Mouse (Mus musculus) R1 (cell line): Measurements from ENCODE around the gene Tctex1d4.

Source experiments
- DNase-seq: peaks from one replicate; pipeline ENCODE4 v3.0.0-alpha.2; 2018; ENCODE audit warnings: low read depth, low spot score

Tctex1d4 gene

DNA sequence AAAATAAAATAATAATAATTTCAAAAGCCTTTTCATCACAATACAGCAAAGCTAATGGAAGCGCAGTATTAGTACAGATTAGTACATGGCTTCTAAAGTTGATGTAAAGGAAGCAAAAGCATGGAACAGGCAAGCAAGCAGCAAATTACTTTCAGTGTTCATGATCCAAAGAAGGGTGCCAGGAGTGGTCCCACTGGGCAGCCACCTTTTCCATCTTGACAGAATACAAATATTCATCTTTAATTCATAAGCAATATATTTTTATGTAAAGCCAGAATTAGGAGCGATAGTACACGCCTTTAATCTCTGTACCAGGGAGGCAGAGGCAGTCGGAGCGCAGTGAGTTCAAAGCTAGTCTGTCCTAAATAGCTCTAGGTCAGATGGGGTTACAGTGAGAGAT lies 7.0 kb upstream of the Tctex1d4 start:
- no peak for DNase-seq

DNA sequence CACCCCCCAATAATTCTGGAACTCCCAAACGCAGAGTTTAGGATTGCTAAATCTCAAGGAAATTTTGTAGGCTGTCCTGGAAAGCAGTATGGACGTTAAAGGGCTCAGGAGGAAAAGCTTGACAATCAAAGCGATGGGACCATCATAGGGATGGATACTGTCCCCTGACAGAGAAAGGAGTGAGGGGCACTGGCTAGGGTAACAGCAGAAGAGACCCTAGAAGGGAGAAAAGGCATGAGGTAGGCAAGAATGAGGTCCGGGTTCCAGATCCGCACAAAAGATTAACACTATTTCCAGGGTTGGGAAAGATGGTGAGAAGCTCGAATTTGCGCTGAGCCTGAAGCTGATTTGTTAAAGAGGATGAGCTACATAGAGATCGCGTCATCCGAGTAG lies 6.5 kb upstream of the Tctex1d4 start:
- DNase-seq: no peak

DNA sequence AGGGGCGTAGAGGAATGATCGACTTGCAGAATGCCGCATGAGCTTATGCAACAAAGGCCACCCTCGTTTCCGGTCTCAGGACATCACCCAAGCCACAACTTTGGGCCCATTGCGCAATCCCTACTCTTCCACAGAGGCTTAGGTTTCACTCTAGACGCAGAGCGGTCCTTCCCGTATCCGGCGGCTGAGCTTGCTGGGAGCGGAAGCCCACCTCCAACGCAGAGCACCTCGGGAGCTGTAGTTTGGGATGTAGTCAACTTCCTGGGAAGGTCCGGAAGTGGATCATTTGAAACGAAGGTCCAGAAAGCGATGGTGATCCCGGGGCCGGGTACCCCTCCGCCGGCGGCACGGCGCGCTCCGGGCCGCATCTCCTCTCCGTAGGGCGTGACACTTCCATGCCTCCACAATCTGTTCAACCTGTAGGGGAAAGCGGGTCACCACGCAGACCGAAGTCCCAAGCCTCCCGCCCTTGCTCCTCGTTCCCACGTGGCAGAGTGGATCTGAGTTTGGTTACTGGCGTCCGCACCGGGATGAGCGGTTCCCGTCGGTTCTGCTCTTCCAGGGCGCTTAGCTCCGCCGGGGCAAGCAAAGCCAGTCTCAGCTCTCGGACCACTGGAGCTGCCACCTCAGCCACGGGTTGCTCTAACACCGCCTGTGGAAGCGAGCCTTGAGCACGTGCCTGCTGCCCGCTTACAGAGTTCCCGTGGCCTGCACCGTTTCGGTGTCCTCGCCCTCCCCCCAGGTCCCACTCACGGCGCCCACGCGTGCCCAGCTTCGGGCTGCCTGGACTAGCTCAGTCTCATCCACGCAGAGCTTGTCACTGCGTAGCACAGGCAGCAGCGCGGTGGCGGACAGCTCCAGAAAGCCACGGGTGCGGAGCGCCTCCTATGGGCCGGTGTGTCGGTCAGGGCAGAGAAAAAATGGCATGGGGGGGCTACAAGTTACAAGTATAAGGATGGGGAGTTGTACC lies 5.9 kb upstream of the Tctex1d4 start:
- DNase-seq: peak; percentile 99

- DNase-seq: no peak
These were observed 4.4 kb upstream of the Tctex1d4 start for GRCm38 (mm10) chr4:117122209-117122608.

DNA sequence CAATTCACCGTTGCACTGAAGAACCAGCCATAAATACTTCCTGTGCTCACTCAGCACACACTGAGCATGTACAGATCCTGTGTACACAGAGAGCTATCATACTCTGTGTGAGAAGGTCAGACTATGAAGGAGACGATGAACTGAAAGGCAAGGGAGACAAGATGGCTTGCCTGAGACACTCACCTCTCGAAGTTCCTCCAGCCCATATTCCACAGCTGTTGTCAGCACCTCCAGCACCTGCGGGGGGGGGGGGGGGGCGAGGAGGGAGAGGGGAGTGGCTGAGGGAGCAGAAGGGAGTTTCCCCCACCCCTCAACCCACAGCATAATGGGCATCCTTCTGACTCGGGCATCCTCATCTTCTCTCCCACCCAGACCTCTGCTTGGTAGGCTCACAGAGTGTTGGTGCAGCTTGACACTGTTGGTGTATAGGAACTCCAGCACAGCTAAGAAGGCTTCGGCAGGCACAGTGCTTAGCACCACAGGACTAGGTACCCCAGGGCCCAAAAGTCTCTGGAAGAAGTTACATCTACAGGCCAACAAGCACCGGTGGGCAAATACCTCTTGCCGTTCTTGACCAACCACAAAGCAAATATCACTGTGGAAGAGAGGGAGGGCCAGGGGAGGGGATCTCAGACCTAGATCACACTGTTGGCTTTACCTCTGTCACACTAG lies 2.9 kb upstream of the Tctex1d4 start:
- no peak for DNase-seq

- DNase-seq: no peak
These were observed 2.4 kb upstream of the Tctex1d4 start for GRCm38 (mm10) chr4:117124218-117124517.

- DNase-seq: peak; percentile 77
These were observed 1.9 kb upstream of the Tctex1d4 start for GRCm38 (mm10) chr4:117124518-117125347.

GRCm38 (mm10) chr4:117125348-117125909 lies 1.2 kb upstream of the Tctex1d4 start, which contains the start of gene Btbd19:
Gene Btbd19, minus strand, starts transcription at chr4:117125725.
- DNase-seq: peak; percentile 93

DNA sequence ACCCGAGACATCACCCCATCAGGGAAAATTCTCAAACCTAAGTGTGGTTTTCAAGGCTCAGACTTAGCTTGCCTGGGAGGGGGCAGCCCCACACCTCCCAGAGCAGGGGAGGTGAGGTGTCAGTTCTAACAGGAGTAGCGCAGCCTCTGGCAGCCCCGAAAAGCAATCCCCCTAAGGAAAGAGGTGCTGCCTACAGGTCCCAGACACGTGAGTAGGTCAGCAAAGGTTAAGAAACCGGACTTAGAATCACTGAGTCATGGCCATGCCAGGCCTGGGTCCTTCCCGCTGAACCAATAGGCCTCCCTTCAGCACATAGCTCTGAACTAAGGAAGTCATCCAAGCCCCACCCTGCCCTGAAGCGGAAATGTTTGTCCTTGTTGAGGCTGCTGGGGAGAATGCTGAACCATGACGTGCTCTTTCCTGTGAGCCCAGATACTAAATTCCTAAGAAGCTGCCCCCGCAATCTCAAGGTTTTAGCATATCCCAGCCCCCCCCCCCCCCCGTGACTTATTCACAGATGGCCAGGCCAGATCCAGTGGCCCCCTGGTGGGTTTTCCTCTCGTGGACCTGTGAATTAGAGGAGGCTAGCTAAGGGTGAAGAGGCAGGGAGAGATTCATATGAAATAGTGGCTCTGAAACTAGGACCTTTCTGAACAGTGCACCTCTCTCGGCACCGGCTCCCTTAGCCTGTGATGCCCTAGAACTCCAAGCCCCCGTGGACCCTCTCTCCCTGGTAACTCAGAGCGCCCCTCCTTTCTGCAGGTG lies 502 bp upstream of the Tctex1d4 start:
- DNase-seq: peak; percentile 98

DNA sequence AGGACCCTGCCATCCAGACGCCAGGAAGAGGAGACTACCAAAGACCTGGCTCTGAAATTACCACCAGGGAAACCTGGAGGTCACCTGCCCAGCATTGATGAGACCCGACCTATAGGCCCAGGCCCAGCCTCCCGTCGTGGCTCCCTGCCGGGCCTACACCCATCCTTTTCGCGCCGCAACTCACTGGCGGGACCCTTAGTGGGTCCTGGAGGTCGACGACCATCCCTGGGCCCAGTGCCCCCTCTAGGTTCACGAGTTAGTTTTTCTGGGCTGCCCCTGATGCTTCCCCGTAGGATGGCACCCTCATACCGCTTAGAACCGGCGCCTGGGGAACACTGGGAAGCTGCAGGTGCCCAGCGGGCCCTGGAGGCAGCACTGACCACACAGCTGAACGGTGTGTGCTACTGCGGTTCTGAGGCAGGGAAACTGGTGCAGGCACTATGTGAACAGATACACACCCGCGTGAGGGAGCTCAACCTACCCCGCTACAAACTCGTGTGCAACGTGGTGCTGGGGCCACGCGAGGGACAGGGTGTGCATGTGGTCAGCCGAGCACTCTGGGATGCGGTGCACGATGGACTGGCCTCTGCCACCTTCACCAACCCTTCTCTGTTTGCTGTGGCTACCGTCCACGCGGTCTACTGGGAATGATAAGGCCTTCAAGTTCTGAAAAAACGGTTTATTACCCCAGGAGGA lies 1.5 kb downstream of the Tctex1d4 start:
- DNase-seq: no peak

DNA sequence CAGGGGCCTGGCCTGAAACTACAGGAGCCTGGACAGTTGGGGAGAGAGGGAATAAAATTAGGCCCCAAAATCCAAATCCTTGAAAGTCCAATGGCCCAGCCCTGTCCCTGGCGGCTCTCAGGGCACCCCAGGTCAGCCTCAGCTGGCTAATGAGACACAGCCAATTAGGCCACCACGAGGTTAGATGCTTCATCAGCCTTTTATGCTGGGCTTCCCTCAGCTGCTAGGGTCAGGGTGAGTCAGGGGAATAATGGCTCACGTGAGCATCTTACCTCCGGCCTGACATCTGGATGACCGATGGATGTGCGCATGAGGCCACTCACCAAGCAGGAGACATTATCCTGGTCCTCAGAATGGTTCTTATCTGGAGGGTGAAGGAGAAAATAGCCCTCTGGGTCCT lies 4.2 kb downstream of the Tctex1d4 start:
- DNase-seq: no peak

DNA sequence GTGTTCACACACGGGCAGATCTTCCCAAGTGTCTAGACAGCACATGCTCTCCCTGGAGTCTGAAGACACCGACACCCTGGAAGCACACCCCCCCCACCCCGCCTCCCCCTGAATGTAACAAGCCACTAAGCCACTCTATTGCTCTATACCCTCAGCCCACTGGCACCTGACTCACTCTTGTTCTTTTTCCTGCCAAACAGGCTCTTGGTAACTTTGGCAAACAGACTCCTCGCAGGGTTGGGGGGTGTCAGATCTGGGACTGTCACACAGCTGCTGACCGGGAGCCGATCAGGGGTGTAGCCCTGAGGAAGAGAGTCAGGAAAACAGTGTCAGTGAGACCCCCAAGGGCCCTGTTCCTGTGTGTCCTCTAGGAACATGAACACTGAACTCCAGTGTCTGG lies 4.6 kb downstream of the Tctex1d4 start:
- DNase-seq: no peak

GRCm38 (mm10) chr4:117131890-117132793 lies 5.5 kb downstream of the Tctex1d4 start:
- DNase-seq: peak; percentile 97

GRCm38 (mm10) chr4:117132794-117133143 lies 6.2 kb downstream of the Tctex1d4 start:
- peak; percentile 51 for DNase-seq

GRCm38 (mm10) chr4:117133366-117133796 lies 6.8 kb downstream of the Tctex1d4 start:
- DNase-seq: no peak

DNA sequence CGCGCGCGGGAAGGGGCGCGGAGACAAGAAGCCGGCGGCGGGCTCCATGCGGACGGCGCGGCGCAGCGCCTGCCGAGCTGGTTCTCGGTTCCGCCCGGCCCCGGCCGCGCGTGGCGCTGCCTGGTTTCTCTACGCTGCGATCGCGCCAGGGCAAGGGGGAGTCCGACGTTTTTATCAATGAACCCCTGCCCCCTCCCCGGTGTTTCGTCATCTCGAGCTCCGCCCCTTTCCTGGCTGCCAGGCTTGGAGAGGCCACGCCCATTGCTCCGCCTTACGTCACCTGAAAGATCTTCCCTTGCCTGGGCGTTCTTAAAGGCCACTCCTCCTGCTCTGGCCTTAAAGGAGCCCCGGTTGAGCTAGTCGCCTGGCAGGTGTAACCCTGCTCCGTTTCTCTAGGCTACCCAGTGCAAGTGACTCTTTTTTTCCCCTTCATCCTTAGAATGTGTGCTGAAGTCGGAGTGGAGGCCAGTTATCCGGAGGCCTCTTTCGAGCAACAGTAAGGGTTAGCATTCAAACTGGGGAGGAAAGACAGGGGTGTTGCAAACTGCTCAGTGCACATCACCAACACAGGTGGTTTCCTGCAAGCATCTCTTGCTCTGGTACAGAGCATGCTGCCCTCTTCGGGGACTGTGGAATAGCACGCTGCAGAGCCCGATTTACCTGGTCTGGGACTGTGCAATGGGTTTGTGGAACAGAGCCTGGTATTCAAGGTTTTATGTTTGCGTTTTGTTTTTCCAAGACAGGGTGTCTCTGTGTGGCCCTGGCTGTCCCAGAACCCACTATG lies 7.4 kb downstream of the Tctex1d4 start, which contains the start of gene Plk3:
Gene Plk3, minus strand, starts transcription at position 147 of the 784 bp plus-strand sequence.
- DNase-seq: peak; percentile 99

GRCm38 (mm10) chr4:117134601-117134995 lies 8.0 kb downstream of the Tctex1d4 start:
- DNase-seq: no peak

GRCm38 (mm10) chr4:117136034-117136433 lies 9.4 kb downstream of the Tctex1d4 start:
- peak; percentile 82 for DNase-seq
